8 mouse cellular contexts compared by ENCODE assay signal in the genomic region with DNA sequence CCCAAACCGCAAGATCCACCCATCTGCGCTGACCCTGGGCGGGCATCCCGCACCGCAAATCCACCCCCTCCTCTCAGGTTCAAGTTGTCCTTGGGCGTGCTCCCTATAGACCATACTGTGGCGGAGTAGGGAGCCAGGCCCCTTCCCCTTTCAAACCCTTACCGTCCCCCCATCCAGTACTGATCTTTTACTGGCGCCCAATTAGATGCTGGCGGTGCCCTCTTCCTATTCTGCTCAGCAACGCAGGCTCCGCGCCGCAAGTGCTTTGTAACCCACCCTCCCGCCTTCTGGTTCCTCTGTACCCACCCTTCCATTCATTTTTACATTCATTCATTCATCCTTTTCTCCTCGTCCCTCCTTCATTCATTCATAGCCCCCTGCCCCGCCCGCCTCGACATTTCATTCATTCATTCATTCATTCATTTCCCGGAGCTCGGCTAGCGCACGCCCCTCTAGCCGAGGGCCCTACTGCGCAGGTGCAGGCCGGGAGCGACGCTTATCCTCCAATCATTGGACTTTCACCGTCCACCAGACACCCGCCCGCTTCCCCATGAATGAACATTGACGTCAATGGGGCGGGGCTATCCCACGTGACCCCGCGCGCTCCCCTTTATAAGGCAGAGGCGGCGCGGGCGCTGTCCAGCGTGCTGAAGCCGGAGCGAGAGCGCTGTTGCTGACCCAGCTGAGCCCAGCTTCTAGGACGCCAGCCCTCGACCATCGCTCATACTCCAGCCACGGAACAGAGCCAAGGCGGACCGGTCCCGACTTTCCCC. TPM values are rescaled to one million over a fixed set of nuclear protein-coding genes. Genes with fewer than 3 reads are reported as not detected.
DNase-seq lines count a peak whose midpoint lies in the region; ATAC-seq lines count a peak whose summit lies in the region.

No protein-coding gene starts in this region.

- peak; percentile 96 for DNase-seq in adrenal gland, adult 2 months
- peak; percentile 98 for DNase-seq in embryo, embryonic 11 days
- DNase-seq in gastrocnemius, postnatal 25 days = peak; percentile 88
- peak; percentile 100 for DNase-seq in intestine, embryonic 14.5 days (ENCODE audit: low spot score)
- peak; percentile 94 to 97 for DNase-seq in left cerebral cortex, postnatal 10 days (ENCODE audit: extremely low spot score in 1 of 2, low spot score in 2 of 2)
- peak; percentile 97 for DNase-seq in right cerebral cortex, postnatal 10 days (ENCODE audit: low spot score in 2 of 2)
- DNase-seq in urinary bladder, postnatal 14 days (ENCODE audit: low spot score) = peak; percentile 95

- H3K4me3 ChIP-seq in intestine, embryonic 14.5 days (ENCODE audit: low read depth, low read length) = peak overlapping the region; percentile 34

- H3K9ac ChIP-seq in intestine, embryonic 14.5 days (ENCODE audit: low read length) = no peak overlapping the region

- under 1% methylated on average over 52 of the region's 52 CpGs for WGBS in intestine, embryonic 14.5 days

- intact Hi-C loops in left cerebral cortex, postnatal 10 days (cut with DNase I) = no loop called here

- H3K27me3 ChIP-seq in intestine, embryonic 14.5 days (replicated peaks; ENCODE audit: control insufficient read depth, insufficient read depth, low read length) = peaks cover 72% of the 10 kb centered on the region

- H3K27ac ChIP-seq in intestine, embryonic 14.5 days (ENCODE audit: low read depth) = no peak overlapping the region

- ATAC-seq in intestine, embryonic 14.5 days (replicated peaks; ENCODE audit: low FRiP score, low TSS enrichment, low read depth) = peak; percentile 66
- peak; percentile 79 for ATAC-seq in megakaryocyte progenitor cell, adult 5-6 weeks (replicated peaks; ENCODE audit: poor library complexity)

- no peaks in the 10 kb centered on the region for H3K9me3 ChIP-seq in intestine, embryonic 14.5 days (ENCODE audit: control insufficient read depth, low read length)

- H3K4me2 ChIP-seq in intestine, embryonic 14.5 days (ENCODE audit: low read length) = peak overlapping the region; percentile 49

- H3K36me3 ChIP-seq in intestine, embryonic 14.5 days (ENCODE audit: control insufficient read depth, insufficient read depth, low read length) = no peaks in the 10 kb centered on the region

- peaks cover 22% of the 10 kb centered on the region for H3K4me1 ChIP-seq in intestine, embryonic 14.5 days (replicated peaks; ENCODE audit: control insufficient read depth, insufficient read depth, low read length)

RNA-seq across cellular contexts. Expression of a gene that starts 3.6 kb away (rescaled TPM):
- 10 to 100 TPM; 10.1 to 51.2 TPM for total RNA-seq in adrenal gland, adult 2 months (2021)
- 5.3 and 7.0 TPM in 2 replicates for polyA plus RNA-seq in adrenal gland, adult 2 months (2012; rRNA removed)
- not detected for total RNA-seq in gastrocnemius, postnatal 25 days (2021)
- polyA plus RNA-seq in intestine, embryonic 14.5 days (2014; fragmentation: Nextera tagmentation; extraction: Ambion mirVana) = 0.36 and 0.53 TPM in 2 replicates
- total RNA-seq in left cerebral cortex, postnatal 10 days (2021) = 100 to 1,000 TPM; 200 to 207 TPM
- total RNA-seq in megakaryocyte progenitor cell, adult 5-6 weeks (2015) = not detected in 2 replicates
- total RNA-seq in megakaryocyte progenitor cell, adult 5-6 weeks (2017) = not detected in 2 replicates

RNA-seq across cellular contexts. Expression of a gene that starts 16.1 kb away (rescaled TPM):
- 100 to 1,000 TPM in 1 of 2 experiments, 10 to 100 TPM in 1; 75.4 to 114 TPM for total RNA-seq in adrenal gland, adult 2 months (2021)
- polyA plus RNA-seq in adrenal gland, adult 2 months (2012; rRNA removed) = 46.5 and 56.7 TPM in 2 replicates
- 10 to 100 TPM; 13.5 to 23.4 TPM for total RNA-seq in gastrocnemius, postnatal 25 days (2021)
- polyA plus RNA-seq in intestine, embryonic 14.5 days (2014; fragmentation: Nextera tagmentation; extraction: Ambion mirVana) = 188 and 189 TPM in 2 replicates
- total RNA-seq in left cerebral cortex, postnatal 10 days (2021) = 100 to 1,000 TPM; 228 to 230 TPM
- 37.8 and 41.2 TPM in 2 replicates for total RNA-seq in megakaryocyte progenitor cell, adult 5-6 weeks (2015)
- 67.3 and 87.2 TPM in 2 replicates for total RNA-seq in megakaryocyte progenitor cell, adult 5-6 weeks (2017)

RNA-seq across cellular contexts. Expression of a gene that starts 42.0 kb away (rescaled TPM):
- total RNA-seq in adrenal gland, adult 2 months (2021) = 100 to 1,000 TPM; 102 to 109 TPM
- 151 and 155 TPM in 2 replicates for polyA plus RNA-seq in adrenal gland, adult 2 months (2012; rRNA removed)
- total RNA-seq in gastrocnemius, postnatal 25 days (2021) = 10 to 100 TPM; 61.4 to 70.4 TPM
- polyA plus RNA-seq in intestine, embryonic 14.5 days (2014; fragmentation: Nextera tagmentation; extraction: Ambion mirVana) = 102 and 104 TPM in 2 replicates
- 10 to 100 TPM; 77.5 to 84.5 TPM for total RNA-seq in left cerebral cortex, postnatal 10 days (2021)
- 109 and 115 TPM in 2 replicates for total RNA-seq in megakaryocyte progenitor cell, adult 5-6 weeks (2015)
- total RNA-seq in megakaryocyte progenitor cell, adult 5-6 weeks (2017) = 41.5 and 49.0 TPM in 2 replicates

RNA-seq across cellular contexts. Expression of a gene that starts 42.2 kb away (rescaled TPM):
- 1 to 10 TPM; 3.9 to 5.3 TPM for total RNA-seq in adrenal gland, adult 2 months (2021)
- 1.3 and 2.1 TPM in 2 replicates for polyA plus RNA-seq in adrenal gland, adult 2 months (2012; rRNA removed)
- 1 to 10 TPM; 1.3 to 4.9 TPM for total RNA-seq in gastrocnemius, postnatal 25 days (2021)
- polyA plus RNA-seq in intestine, embryonic 14.5 days (2014; fragmentation: Nextera tagmentation; extraction: Ambion mirVana) = 0.34 and 0.36 TPM in 2 replicates
- under 1 TPM; 0.71 to 0.97 TPM for total RNA-seq in left cerebral cortex, postnatal 10 days (2021)
- 0.22 TPM in 1 of 2 replicates, not detected in the other for total RNA-seq in megakaryocyte progenitor cell, adult 5-6 weeks (2015)
- total RNA-seq in megakaryocyte progenitor cell, adult 5-6 weeks (2017) = not detected in 2 replicates

RNA-seq across cellular contexts. Expression of a gene that starts 43.0 kb away (rescaled TPM):
- total RNA-seq in adrenal gland, adult 2 months (2021) = 10 to 100 TPM; 68.5 to 74.3 TPM
- polyA plus RNA-seq in adrenal gland, adult 2 months (2012; rRNA removed) = 75.6 and 86.3 TPM in 2 replicates
- total RNA-seq in gastrocnemius, postnatal 25 days (2021) = 10 to 100 TPM; 20.9 to 23.6 TPM
- polyA plus RNA-seq in intestine, embryonic 14.5 days (2014; fragmentation: Nextera tagmentation; extraction: Ambion mirVana) = 42.0 and 44.1 TPM in 2 replicates
- 10 to 100 TPM; 32.5 to 39.6 TPM for total RNA-seq in left cerebral cortex, postnatal 10 days (2021)
- total RNA-seq in megakaryocyte progenitor cell, adult 5-6 weeks (2015) = 70.5 and 80.3 TPM in 2 replicates
- 154 and 176 TPM in 2 replicates for total RNA-seq in megakaryocyte progenitor cell, adult 5-6 weeks (2017)

Comparison
In these comparisons a context has a peak if more than half of its experiments do, and no peak if none do; other contexts are left out.
1. RNA of a gene that starts 3.6 kb away (total RNA-seq): 200 to 207 TPM in left cerebral cortex, postnatal 10 days and 10.1 to 51.2 TPM in adrenal gland, adult 2 months; not detected in gastrocnemius, postnatal 25 days and not detected in megakaryocyte progenitor cell, adult 5-6 weeks; every median in the first group is over 10 times any median in the second.
2. Peak in every context shown above with its lines, with median percentiles within 50 percentile points of each other: DNase-seq.